Mouse (Mus musculus): ENCODE measurements around the gene Prepl.

The Prepl gene

DNA sequence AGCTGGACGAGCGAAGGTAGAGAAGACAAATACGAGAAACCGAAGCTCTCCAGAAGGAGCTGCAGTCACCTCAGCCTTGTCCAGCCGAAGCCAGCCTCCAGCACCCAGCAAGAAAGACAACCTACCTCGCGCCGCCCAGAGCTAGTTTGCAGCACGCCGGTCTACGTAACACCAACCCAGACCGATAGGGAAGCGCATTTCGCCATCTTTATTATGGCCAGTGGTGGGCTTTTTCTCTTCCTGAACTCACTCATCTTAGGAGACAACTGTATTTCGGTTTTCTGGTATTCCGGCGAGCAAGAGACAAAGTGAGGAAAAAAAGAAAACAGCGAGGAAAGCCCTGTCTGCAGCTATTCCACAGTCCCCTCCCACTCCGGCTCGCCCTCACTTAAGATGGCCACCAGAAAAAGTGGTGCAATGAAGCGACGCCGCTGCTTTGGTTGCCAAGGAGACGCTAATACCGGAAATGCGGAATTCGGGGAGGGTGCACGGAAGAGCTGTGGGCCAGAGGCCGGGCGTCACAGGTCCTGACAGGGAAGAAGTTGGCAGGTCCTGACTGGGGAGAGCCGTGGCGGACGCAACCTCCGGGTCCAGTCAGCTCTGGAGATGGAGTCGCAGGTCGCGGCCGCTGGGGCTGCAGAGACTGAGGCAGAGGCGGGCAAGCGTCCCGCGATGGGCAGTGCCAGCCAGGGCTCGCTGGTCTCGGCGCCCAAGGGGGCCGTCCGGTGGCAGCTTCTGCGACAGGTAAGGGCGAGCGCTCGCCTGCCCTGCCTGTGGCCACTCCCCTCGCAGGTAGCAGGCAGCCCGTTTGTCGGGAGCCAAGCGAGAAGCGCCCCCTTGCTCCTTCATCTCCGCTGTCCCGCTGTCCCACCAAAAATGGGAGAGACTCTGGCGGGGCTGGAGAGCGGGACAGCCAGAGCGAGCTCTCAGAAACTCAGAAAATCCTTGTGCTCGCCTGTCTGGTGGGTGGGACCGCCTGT lies at the start of gene Prepl, which contains the start of gene Camkmt:
Gene Prepl (minus strand): TSS at position 122 of the 980 bp plus-strand sequence.
Gene Camkmt (plus strand): TSS at position 433 of the 980 bp plus-strand sequence.
- Histone ChIP-seq H3K27me3 (ENCODE audit: insufficient read depth, low read length) (no peaks in the 10 kb centered on the region), H3K4me3 (replicated peaks; ENCODE audit: low read length) (peak within 1 kb of the TSS; percentile 99), H3K4me1 (replicated peaks; ENCODE audit: low read depth, low read length) (peaks cover 25% of the 10 kb centered on the region), H3K36me3 (ENCODE audit: insufficient read depth, low read length) (no peaks in the 10 kb centered on the region), H3K9me3 (ENCODE audit: low read length) (no peaks in the 10 kb centered on the region)
- TF ChIP-seq POU5F1 (IDR thresholded peaks at IDR 0.05; ENCODE audit: borderline replicate concordance, low read length) (peak; percentile 55; the same call in 1 of the 2 replicates), CTCF (conservative IDR thresholded peaks at IDR 0.05; ENCODE audit: low read length) (no peak), NANOG (IDR thresholded peaks at IDR 0.05; ENCODE audit: borderline replicate concordance, low read length) (no peak)

DNA sequence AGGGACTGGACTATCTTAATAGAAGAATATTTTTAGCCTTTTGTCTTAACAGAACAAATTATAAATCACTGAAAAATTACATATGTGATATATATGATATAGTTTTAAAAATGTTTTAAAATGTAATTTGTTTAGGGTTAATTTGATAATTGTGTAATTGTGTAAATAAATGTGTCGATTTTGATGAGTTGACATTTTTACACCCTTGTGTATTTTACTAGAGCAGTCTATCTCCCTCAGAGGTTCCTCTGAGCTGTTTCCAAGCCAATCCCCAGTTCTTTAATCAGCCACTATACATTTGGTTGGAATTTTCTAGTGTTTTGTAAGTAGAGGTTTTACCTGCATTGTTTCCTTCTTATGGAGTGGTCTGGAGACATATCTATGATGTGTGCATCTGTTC lies 48.4 kb upstream of the Prepl start:
- Histone ChIP-seq H3K27me3 (ENCODE audit: insufficient read depth, low read length) (no peaks in the 10 kb centered on the region), H3K9me3 (ENCODE audit: low read length) (no peaks in the 10 kb centered on the region), H3K4me3 (replicated peaks; ENCODE audit: low read length) (no peak overlapping the region), H3K36me3 (ENCODE audit: insufficient read depth, low read length) (no peaks in the 10 kb centered on the region), H3K4me1 (replicated peaks; ENCODE audit: low read depth, low read length) (peaks cover 16% of the 10 kb centered on the region)
- TF ChIP-seq NANOG (IDR thresholded peaks at IDR 0.05; ENCODE audit: borderline replicate concordance, low read length): no peak

DNA sequence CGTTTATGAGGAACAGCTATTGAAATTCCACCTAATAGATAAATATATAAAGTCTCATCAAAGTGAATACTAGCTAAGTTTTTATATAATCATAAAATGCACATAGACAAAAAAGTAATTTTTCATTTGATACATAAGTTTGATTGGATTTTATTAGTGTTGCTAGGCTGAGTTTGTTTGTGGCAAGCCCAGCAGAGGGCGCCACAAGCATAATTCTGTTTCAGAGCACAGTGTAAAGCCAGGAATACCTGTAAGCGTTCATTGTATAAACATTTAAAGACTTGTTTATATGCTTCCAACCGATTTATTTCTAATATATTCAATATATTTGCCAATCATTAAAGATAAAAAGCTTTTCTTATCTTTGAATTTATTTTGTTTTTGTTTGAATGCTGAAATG lies 26.6 kb upstream of the Prepl start:
- H3K4me1 ChIP-seq (replicated peaks; ENCODE audit: low read depth, low read length): peaks cover 21% of the 10 kb centered on the region
- H3K4me3 ChIP-seq (replicated peaks; ENCODE audit: low read length): no peak overlapping the region
- no peaks in the 10 kb centered on the region for H3K36me3 ChIP-seq (ENCODE audit: insufficient read depth, low read length)
- no peaks in the 10 kb centered on the region for H3K27me3 ChIP-seq (ENCODE audit: insufficient read depth, low read length)
- no peak for TF ChIP-seq POU5F1 (IDR thresholded peaks at IDR 0.05; ENCODE audit: borderline replicate concordance, low read length)
- peak; percentile 71 for TF ChIP-seq CTCF (conservative IDR thresholded peaks at IDR 0.05; ENCODE audit: low read length)
- H3K9me3 ChIP-seq (ENCODE audit: low read length): no peaks in the 10 kb centered on the region

DNA sequence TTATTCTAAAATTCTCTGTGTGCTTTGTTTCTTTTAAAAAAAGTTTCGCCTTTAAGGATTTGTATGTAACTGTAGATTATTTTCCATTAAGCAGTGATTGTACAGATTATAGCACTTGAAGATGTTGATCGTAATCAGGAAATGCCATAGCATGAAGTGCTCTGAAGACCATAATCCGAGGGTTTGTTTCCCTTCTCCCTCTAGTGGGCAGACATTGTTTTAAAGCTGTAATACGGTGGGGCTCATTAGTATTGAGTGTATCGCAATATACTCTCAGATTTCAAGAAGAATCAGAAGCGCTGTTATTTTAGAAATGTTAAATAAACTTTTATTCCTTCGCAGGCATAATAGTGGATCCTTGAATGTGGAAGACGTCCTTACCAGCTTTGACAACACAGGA lies 23.4 kb upstream of the Prepl start:
- Histone ChIP-seq H3K4me3 (replicated peaks; ENCODE audit: low read length) (no peak overlapping the region), H3K9me3 (ENCODE audit: low read length) (peaks cover 8% of the 10 kb centered on the region), H3K36me3 (ENCODE audit: insufficient read depth, low read length) (peaks cover 9% of the 10 kb centered on the region), H3K4me1 (replicated peaks; ENCODE audit: low read depth, low read length) (peaks cover 13% of the 10 kb centered on the region), H3K27me3 (ENCODE audit: insufficient read depth, low read length) (no peaks in the 10 kb centered on the region)
- TF ChIP-seq NANOG (IDR thresholded peaks at IDR 0.05; ENCODE audit: borderline replicate concordance, low read length) (no peak), POU5F1 (IDR thresholded peaks at IDR 0.05; ENCODE audit: borderline replicate concordance, low read length) (no peak), CTCF (conservative IDR thresholded peaks at IDR 0.05; ENCODE audit: low read length) (0 out of 2 replicates have a peak, but pooled peaks have one; percentile 6)

DNA sequence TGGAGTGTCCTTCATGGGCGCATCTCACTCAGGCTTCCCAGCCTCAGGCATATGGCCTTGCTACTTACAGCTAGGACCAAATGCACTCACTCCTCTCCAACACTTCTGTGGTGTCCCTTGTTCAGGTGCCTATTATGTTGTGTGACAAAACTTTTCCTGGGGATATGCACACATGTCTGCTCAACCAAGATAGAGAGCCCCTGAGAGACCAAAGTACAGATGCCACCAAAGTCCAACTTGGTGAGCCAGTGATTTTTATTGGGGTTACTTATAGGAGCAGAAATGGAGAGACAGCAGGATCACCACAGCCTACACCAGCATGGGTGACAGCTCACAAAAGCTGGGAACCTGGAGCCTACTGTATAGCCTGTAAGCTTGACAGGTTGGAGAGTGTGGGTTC lies 20.6 kb upstream of the Prepl start:
- H3K36me3 ChIP-seq (ENCODE audit: insufficient read depth, low read length): peaks cover 9% of the 10 kb centered on the region
- H3K4me3 ChIP-seq (replicated peaks; ENCODE audit: low read length): no peak overlapping the region
- peaks cover 5% of the 10 kb centered on the region; the same call in 1 of the 2 replicates for H3K4me1 ChIP-seq (replicated peaks; ENCODE audit: low read depth, low read length)
- H3K27me3 ChIP-seq (ENCODE audit: insufficient read depth, low read length): no peaks in the 10 kb centered on the region
- H3K9me3 ChIP-seq (ENCODE audit: low read length): peaks cover 8% of the 10 kb centered on the region
- TF ChIP-seq NANOG (IDR thresholded peaks at IDR 0.05; ENCODE audit: borderline replicate concordance, low read length): no peak
- TF ChIP-seq POU5F1 (IDR thresholded peaks at IDR 0.05; ENCODE audit: borderline replicate concordance, low read length): no peak
- TF ChIP-seq CTCF (conservative IDR thresholded peaks at IDR 0.05; ENCODE audit: low read length): no peak

DNA sequence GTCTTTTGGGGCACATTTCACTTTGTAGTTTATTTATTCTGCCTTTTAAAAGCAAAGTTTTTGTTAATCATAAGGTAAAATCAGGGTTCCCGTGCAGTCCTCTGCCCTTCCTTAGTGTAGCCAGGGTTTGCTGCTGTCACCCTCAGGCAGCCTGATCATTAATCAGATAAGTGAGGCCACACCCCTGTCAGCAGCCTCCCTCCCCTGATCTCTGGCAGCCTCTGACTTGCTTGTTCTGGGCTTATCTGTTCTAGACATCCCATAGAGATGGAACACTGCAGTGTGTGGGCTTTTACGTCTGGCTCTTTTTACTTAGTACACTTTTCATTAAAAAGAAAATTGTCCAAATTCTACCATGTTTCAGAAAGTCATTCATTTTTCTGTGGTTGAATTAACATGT lies 13.3 kb upstream of the Prepl start:
- peaks cover 21% of the 10 kb centered on the region for H3K9me3 ChIP-seq (ENCODE audit: low read length)
- no peak overlapping the region for H3K4me3 ChIP-seq (replicated peaks; ENCODE audit: low read length)
- peaks cover 20% of the 10 kb centered on the region for H3K36me3 ChIP-seq (ENCODE audit: insufficient read depth, low read length)
- TF ChIP-seq POU5F1 (IDR thresholded peaks at IDR 0.05; ENCODE audit: borderline replicate concordance, low read length) (no peak), NANOG (IDR thresholded peaks at IDR 0.05; ENCODE audit: borderline replicate concordance, low read length) (no peak), CTCF (conservative IDR thresholded peaks at IDR 0.05; ENCODE audit: low read length) (no peak)
- no peaks in the 10 kb centered on the region for H3K27me3 ChIP-seq (ENCODE audit: insufficient read depth, low read length)
- H3K4me1 ChIP-seq (replicated peaks; ENCODE audit: low read depth, low read length): peaks cover 37% of the 10 kb centered on the region

DNA sequence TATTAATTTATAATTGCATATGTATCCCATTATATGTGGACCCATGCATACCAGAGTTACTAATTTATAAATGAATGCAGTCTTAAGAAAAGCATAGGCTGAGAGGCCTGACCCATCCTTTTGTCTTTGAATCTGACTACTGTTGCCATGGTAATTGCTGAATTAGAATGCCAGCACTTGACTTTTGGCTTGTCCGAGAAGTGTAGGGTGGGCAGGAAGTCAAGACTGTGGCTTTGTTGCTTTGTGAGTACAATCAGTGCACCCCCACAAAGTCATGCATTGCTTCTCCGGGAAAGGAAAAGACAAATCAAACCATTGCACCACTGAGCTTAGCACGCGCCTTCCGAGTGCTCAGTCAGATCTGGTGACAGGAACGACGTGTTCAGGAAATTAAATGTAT lies 11.7 kb upstream of the Prepl start:
- peaks cover 33% of the 10 kb centered on the region for H3K9me3 ChIP-seq (ENCODE audit: low read length)
- peaks cover 33% of the 10 kb centered on the region for H3K36me3 ChIP-seq (ENCODE audit: insufficient read depth, low read length)
- peaks cover 37% of the 10 kb centered on the region for H3K4me1 ChIP-seq (replicated peaks; ENCODE audit: low read depth, low read length)
- no peaks in the 10 kb centered on the region for H3K27me3 ChIP-seq (ENCODE audit: insufficient read depth, low read length)
- peak; percentile 38; the same call in 1 of the 2 replicates for TF ChIP-seq NANOG (IDR thresholded peaks at IDR 0.05; ENCODE audit: borderline replicate concordance, low read length)
- TF ChIP-seq POU5F1 (IDR thresholded peaks at IDR 0.05; ENCODE audit: borderline replicate concordance, low read length): no peak
- TF ChIP-seq CTCF (conservative IDR thresholded peaks at IDR 0.05; ENCODE audit: low read length): no peak
- no peak overlapping the region for H3K4me3 ChIP-seq (replicated peaks; ENCODE audit: low read length)

DNA sequence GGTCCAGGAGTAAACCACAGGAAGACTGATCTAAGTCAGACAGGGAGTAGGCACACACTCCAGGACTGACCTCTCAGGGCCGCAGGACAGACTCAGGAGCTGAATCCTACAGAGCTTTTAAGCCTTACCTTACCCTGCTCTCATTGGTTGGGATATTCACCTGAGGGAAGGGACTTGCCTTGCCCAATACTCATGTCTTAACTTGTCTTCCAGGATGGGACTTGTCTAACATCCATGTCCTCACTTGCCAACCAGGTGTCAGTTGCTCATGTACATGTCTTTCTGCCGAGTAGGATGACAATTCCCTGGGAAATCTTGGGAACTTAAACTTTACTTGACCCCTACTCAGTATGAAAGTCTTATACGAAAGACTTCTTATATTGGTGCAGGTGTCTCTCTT lies 10.2 kb upstream of the Prepl start:
- Histone ChIP-seq H3K27me3 (ENCODE audit: insufficient read depth, low read length) (no peaks in the 10 kb centered on the region), H3K4me3 (replicated peaks; ENCODE audit: low read length) (no peak overlapping the region), H3K36me3 (ENCODE audit: insufficient read depth, low read length) (peaks cover 43% of the 10 kb centered on the region), H3K4me1 (replicated peaks; ENCODE audit: low read depth, low read length) (peaks cover 37% of the 10 kb centered on the region), H3K9me3 (ENCODE audit: low read length) (peaks cover 33% of the 10 kb centered on the region)
- no peak for TF ChIP-seq POU5F1 (IDR thresholded peaks at IDR 0.05; ENCODE audit: borderline replicate concordance, low read length)
- no peak for TF ChIP-seq CTCF (conservative IDR thresholded peaks at IDR 0.05; ENCODE audit: low read length)
